Mouse (Mus musculus) MEL (cell line): ENCODE measurements at regions not wholly inside any gene's neighbourhood (a gene's known extent, or its start where the extent isn't known, plus 50 kb on each side); places are given as distances from the start of the nearest gene placed in this dataset.

Experiments used
- E2F4 ChIP-seq: IDR thresholded peaks from 2 replicates; pipeline ENCODE4 v1.6.1; 2011; ENCODE audit warnings: low read depth, low read length, improper control_type of control experiment, borderline replicate concordance
- EP300 ChIP-seq, 2 experiments: IDR thresholded peaks; 2 replicates each; pipeline ENCODE4 v1.6.1; 2011; ENCODE audit warnings: improper control_type of control experiment in 2 of 2, low read length in 2 of 2, low read depth in 1 of 2, mild to moderate bottlenecking in 1 of 2
- TCF12 ChIP-seq: IDR thresholded peaks from 2 replicates; pipeline ENCODE4 v1.6.1; 2014; ENCODE audit warnings: low read depth, mild to moderate bottlenecking, inconsistent platforms, low read length, improper control_type of control experiment, moderate library complexity

DNA sequence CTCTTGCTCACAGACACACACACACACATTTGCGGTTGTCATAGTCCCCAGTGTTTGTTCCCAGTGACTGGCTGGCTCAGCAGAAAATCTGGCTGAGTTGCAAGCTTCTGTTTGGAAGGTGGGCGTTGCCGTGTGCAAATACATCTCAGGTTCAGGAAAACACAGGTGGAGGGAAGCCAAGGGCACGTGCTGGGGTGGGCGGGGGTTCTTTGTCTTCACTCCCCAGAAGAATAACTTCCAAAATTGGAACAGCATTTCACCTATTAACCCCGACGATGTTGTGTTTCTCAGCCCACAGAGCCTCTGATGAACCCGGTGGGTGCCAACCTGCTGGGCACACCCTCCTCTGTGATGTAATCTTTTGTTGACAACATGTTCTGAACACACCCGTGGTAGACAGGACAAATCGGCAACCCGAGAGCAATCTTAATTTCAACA, 82.3 kb upstream of the Ubl3 start:
- TF ChIP-seq E2F4 (no peak), TCF12 (no peak), EP300 (IDR thresholded peaks at IDR 0.05; ENCODE audit: low read depth in 1 of 2, low read length in 2 of 2) (no peak)
